Mouse (Mus musculus) testis, adult 2 months (tissue): ENCODE results near the gene Thap11.

ENCODE experiments used
- CTCF ChIP-seq: fragments of 200-500 bp; IDR thresholded peaks from 2 replicates; pipeline ENCODE4 v1.5.1; 2012; ENCODE audit warnings: low read depth, mild to moderate bottlenecking, inconsistent platforms, low read length, moderate library complexity; ENCODE audit not compliant: control insufficient read depth, insufficient read depth, insufficient replicate concordance
- POLR2A ChIP-seq: fragments of 200-500 bp; IDR thresholded peaks from 2 replicates; pipeline ENCODE4 v1.6.1; 2012; ENCODE audit warnings: low read depth, mild to moderate bottlenecking, inconsistent platforms, low read length, moderate library complexity; ENCODE audit not compliant: control insufficient read depth

- no peak for TF ChIP-seq CTCF
- no peak for TF ChIP-seq POLR2A
Measured at GRCm38 (mm10) chr8:105825506-105825905, 29.4 kb upstream of the Thap11 start.
